9 mouse cellular contexts compared by ENCODE assay signal in the genomic region with DNA sequence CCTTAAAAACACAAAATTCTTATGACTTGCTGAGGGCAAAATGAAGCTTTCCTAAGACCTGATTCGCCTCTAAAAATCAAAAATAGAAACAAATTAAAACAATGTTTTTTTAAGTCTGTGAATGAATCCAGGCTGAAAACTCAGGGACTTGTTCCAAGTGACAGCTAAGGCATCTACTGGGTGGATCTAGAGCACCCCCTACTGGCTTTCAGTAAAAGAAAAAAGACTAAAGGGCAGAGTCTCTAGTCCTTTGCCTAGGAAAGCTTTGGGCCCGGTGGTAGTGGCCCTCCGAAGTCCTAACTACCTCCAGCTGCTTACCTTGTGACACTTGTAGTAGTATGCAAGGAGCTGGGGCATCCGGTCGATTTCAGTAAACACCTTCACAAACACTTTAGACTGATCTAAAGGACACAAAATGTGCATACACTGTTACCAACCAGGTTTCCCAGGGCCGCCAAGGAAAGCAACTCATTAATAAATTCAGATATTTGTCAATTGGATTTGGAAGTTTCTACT. TPM values are rescaled to one million over a fixed set of nuclear protein-coding genes. Genes with fewer than 3 reads are reported as not detected.
DNase-seq lines count a peak whose midpoint lies in the region; ATAC-seq lines count a peak whose summit lies in the region.
"Had no signal": no experiment of that assay in that cellular context is flagged by ENCODE, and none has a peak within 500 bp of the region (broad histone marks: within the 10 kb centered on the region; RNA-seq: fewer than 3 reads in every experiment).

No protein-coding gene starts in this region.

- H3K4me1 ChIP-seq in heart, embryonic 11.5 days (ENCODE audit: control insufficient read depth, insufficient read depth, low read length) = peaks cover 3% of the 10 kb centered on the region; the same call in 1 of the 2 replicates
- H3K4me1 ChIP-seq in embryonic facial prominence, embryonic 10.5 days = no peaks in the 10 kb centered on the region
- H3K4me1 ChIP-seq: heart, embryonic 15.5 days had no signal

- peak; percentile 40 to 65 for DNase-seq in heart, adult 18-20 months
- DNase-seq in urinary bladder, postnatal 36 days (ENCODE audit: low spot score in 2 of 2) = peak; percentile 26 to 32
- no peak for DNase-seq in urinary bladder, postnatal 10 days (ENCODE audit: low spot score)
- DNase-seq in embryonic facial prominence, embryonic 10.5 days (ENCODE audit: low spot score) = peak; percentile 38
- DNase-seq in layer of hippocampus, postnatal 14 days (ENCODE audit: low spot score in 2 of 2) = peak; percentile 22 to 82
- peak; percentile 19 for DNase-seq in right cerebral cortex, postnatal 25 days
- no peak for DNase-seq in spleen, postnatal 4 days (ENCODE audit: low spot score in 2 of 2)

- H3K27me3 ChIP-seq in heart, embryonic 11.5 days (ENCODE audit: control insufficient read depth, insufficient read depth, low read length) = no peaks in the 10 kb centered on the region
- H3K27me3 ChIP-seq in embryonic facial prominence, embryonic 10.5 days (replicated peaks; ENCODE audit: low read depth, poor library complexity, severe bottlenecking) = no peaks in the 10 kb centered on the region
- H3K27me3 ChIP-seq: heart, embryonic 15.5 days had no signal

- no peak for ATAC-seq in heart, embryonic 11.5 days (replicated peaks; ENCODE audit: insufficient number of reproducible peaks, low FRiP score, low TSS enrichment)

- no peaks in the 10 kb centered on the region for H3K36me3 ChIP-seq in heart, embryonic 11.5 days (ENCODE audit: control insufficient read depth, insufficient read depth, low read length)
- H3K36me3 ChIP-seq in embryonic facial prominence, embryonic 10.5 days (replicated peaks) = peaks cover 42% of the 10 kb centered on the region

- H3K9me3 ChIP-seq in heart, embryonic 11.5 days (replicated peaks; ENCODE audit: control insufficient read depth, low read length) = peaks cover 2% of the 10 kb centered on the region; the same call in 1 of the 2 replicates
- H3K9me3 ChIP-seq in embryonic facial prominence, embryonic 10.5 days = 0 out of 2 replicates have a peak, but pooled peaks cover 3% of the 10 kb centered on the region
- H3K9me3 ChIP-seq: heart, embryonic 15.5 days had no signal

- no peak overlapping the region for H3K27ac ChIP-seq in heart, embryonic 11.5 days (ENCODE audit: low read depth, low read length)
- H3K27ac ChIP-seq in embryonic facial prominence, embryonic 10.5 days (replicated peaks) = no peak overlapping the region
- H3K27ac ChIP-seq: heart, embryonic 15.5 days had no signal

- no peak overlapping the region for H3K4me3 ChIP-seq in heart, embryonic 11.5 days (ENCODE audit: low read depth, low read length)
- H3K4me3 ChIP-seq in embryonic facial prominence, embryonic 10.5 days = no peak overlapping the region
- H3K4me3 ChIP-seq: heart, embryonic 15.5 days had no signal

- 56% methylated on average over 6 of the region's 6 CpGs for WGBS in heart, embryonic 11.5 days (ENCODE audit: insufficient replicate concordance)
- 66% methylated on average over 6 of the region's 6 CpGs for WGBS in embryonic facial prominence, embryonic 10.5 days

- H3K4me2 ChIP-seq in heart, embryonic 11.5 days = no peak overlapping the region
- H3K4me2 ChIP-seq: heart, embryonic 15.5 days had no signal

- H3K9ac ChIP-seq in heart, embryonic 11.5 days (ENCODE audit: low read depth, low read length) = no peak overlapping the region
- H3K9ac ChIP-seq: heart, embryonic 15.5 days had no signal

RNA-seq across cellular contexts. Expression of a gene that starts 17.6 kb away (rescaled TPM):
- 10 to 100 TPM; 17.3 to 19.3 TPM for total RNA-seq in heart, adult 18-20 months (2021)
- 17.4 and 18.6 TPM in 2 replicates for polyA plus RNA-seq in heart, embryonic 11.5 days (2014; fragmentation: Nextera tagmentation; extraction: Ambion mirVana)
- 22.0 and 23.0 TPM in 2 replicates for polyA plus RNA-seq in embryonic facial prominence, embryonic 10.5 days (2016; fragmentation: Nextera tagmentation; extraction: Ambion mirVana)
- total RNA-seq in layer of hippocampus, postnatal 14 days (2021) = 10 to 100 TPM; 32.7 to 33.9 TPM

RNA-seq across cellular contexts. Expression of a gene that starts 57.1 kb away (rescaled TPM):
- 10 to 100 TPM; 36.1 to 36.3 TPM for total RNA-seq in heart, adult 18-20 months (2021)
- polyA plus RNA-seq in heart, embryonic 11.5 days (2014; fragmentation: Nextera tagmentation; extraction: Ambion mirVana) = 40.6 and 68.0 TPM in 2 replicates
- polyA plus RNA-seq in embryonic facial prominence, embryonic 10.5 days (2016; fragmentation: Nextera tagmentation; extraction: Ambion mirVana) = 111 and 124 TPM in 2 replicates
- total RNA-seq in layer of hippocampus, postnatal 14 days (2021) = 10 to 100 TPM; 29.2 to 29.7 TPM

Comparison
In these comparisons a context has a peak if more than half of its experiments do, and no peak if none do; other contexts are left out.
1. DNase-seq: peak in heart, adult 18-20 months (2 of 2), urinary bladder, postnatal 36 days (2 of 2), embryonic facial prominence, embryonic 10.5 days (single experiment), layer of hippocampus, postnatal 14 days (2 of 2) and right cerebral cortex, postnatal 25 days (single experiment); none in urinary bladder, postnatal 10 days (single experiment) and spleen, postnatal 4 days (0 of 2).